Mouse (Mus musculus) ES-CJ7 (cell line): Measurements from ENCODE around the gene Cat.

ENCODE experiments used
- DNase-seq: peaks from one replicate; pipeline ENCODE4 v3.0.0; 2011; ENCODE audit warnings: low read depth, low spot score

Gene Cat

GRCm38 (mm10) chr2:103484617-103485401 is at the start of gene Cat:
Gene Cat, minus strand, starts transcription at chr2:103485160.
- peak; percentile 86 for DNase-seq

- no peak for DNase-seq
Measured at GRCm38 (mm10) chr2:103525596-103525995, 40.6 kb upstream of the Cat start.

- DNase-seq: no peak
Measured at GRCm38 (mm10) chr2:103516472-103516871, 31.5 kb upstream of the Cat start.

GRCm38 (mm10) chr2:103515513-103516180 is 30.7 kb upstream of the Cat start:
- no peak for DNase-seq

GRCm38 (mm10) chr2:103512066-103512795 is 27.3 kb upstream of the Cat start:
- DNase-seq: no peak

- DNase-seq: no peak
Measured at GRCm38 (mm10) chr2:103511631-103512030, 26.7 kb upstream of the Cat start.

GRCm38 (mm10) chr2:103511042-103511441 is 26.1 kb upstream of the Cat start:
- no peak for DNase-seq

GRCm38 (mm10) chr2:103507651-103508050 is 22.7 kb upstream of the Cat start:
- no peak for DNase-seq

- DNase-seq: no peak
Measured at GRCm38 (mm10) chr2:103505956-103506355, 21.0 kb upstream of the Cat start.

GRCm38 (mm10) chr2:103504463-103504862 is 19.5 kb upstream of the Cat start:
- DNase-seq: no peak

- no peak for DNase-seq
Measured at GRCm38 (mm10) chr2:103500769-103501168, 15.8 kb upstream of the Cat start.

- DNase-seq: no peak
Measured at GRCm38 (mm10) chr2:103495633-103496418, 10.9 kb upstream of the Cat start.

- no peak for DNase-seq
Measured at GRCm38 (mm10) chr2:103493827-103494226, 8.9 kb upstream of the Cat start.

- no peak for DNase-seq
Measured at GRCm38 (mm10) chr2:103492526-103492925, 7.6 kb upstream of the Cat start.

GRCm38 (mm10) chr2:103483986-103484520 is 907 bp downstream of the Cat start:
- no peak for DNase-seq

GRCm38 (mm10) chr2:103483289-103483985 is 1.5 kb downstream of the Cat start:
- no peak for DNase-seq

- no peak for DNase-seq
Measured at GRCm38 (mm10) chr2:103481314-103482231, 3.4 kb downstream of the Cat start.

GRCm38 (mm10) chr2:103480871-103481270 is 4.1 kb downstream of the Cat start:
- no peak for DNase-seq

- DNase-seq: peak; percentile 22
Measured at GRCm38 (mm10) chr2:103480240-103480639, 4.7 kb downstream of the Cat start.

GRCm38 (mm10) chr2:103478326-103478725 is 6.6 kb downstream of the Cat start:
- no peak for DNase-seq
